Mouse (Mus musculus): ENCODE data around the gene Hoxa11.

DNA sequence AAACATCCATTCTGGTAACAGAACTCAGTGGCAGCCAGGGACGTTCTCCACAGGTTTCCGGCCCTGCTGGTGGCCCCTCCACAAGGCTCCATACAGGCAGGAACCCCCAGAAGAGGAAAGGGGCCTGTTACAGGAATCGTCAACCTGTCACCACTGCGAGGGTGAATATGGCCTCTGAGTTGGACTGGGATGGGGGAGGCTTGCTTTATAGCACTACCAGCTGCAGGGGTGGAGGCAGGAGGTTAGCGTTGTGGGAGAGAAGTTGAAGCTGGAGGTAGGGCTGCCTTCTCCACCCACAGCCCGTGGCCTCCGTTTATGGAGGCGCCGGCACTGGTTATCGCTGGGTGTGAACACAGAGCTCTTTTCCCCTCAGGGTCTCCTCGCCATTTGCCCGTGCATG is 35.5 kb upstream of the Hoxa11 start:
- TF ChIP-seq POLR2A (IDR thresholded peaks at IDR 0.05; ENCODE audit: insufficient read length, low read depth) (no peak), TCF3 (IDR thresholded peaks at IDR 0.05; ENCODE audit: insufficient read length, low read depth) (no peak), TCF12 (IDR thresholded peaks at IDR 0.05; ENCODE audit: insufficient read depth, poor library complexity, severe bottlenecking) (no peak), MAX (IDR thresholded peaks at IDR 0.05; ENCODE audit: low read depth) (no peak), SRF (IDR thresholded peaks at IDR 0.05; ENCODE audit: control insufficient read depth, insufficient read length, low read depth) (no peak), POLR2AphosphoS2 (IDR thresholded peaks at IDR 0.05; ENCODE audit: insufficient read length, low read depth) (no peak), MYOG (IDR thresholded peaks at IDR 0.05; ENCODE audit: control insufficient read depth in 1 of 3, insufficient read depth in 1 of 3, insufficient read length in 2 of 3, low read depth in 2 of 3) (no peak), E2F4 (IDR thresholded peaks at IDR 0.05; ENCODE audit: insufficient read depth) (no peak), CEBPB (IDR thresholded peaks at IDR 0.05; ENCODE audit: insufficient read depth, poor library complexity, severe bottlenecking) (no peak), MYOD1 (IDR thresholded peaks at IDR 0.05; ENCODE audit: control insufficient read depth in 1 of 3, insufficient read length in 2 of 3, low read depth in 2 of 3) (no peak)

Measured in myocyte (in vitro differentiated cells).